Mouse (Mus musculus): ENCODE measurements around the gene 1700001F09Rik. TPM values are rescaled to one million over a fixed set of nuclear protein-coding genes. Genes with fewer than 3 reads are reported as not detected.
"Not testable (repeated sequence)": the region's sequence is repeated elsewhere in the genome, so short reads cannot be mapped to it uniquely, and the experiment has no call there.

Gene 1700001F09Rik
- under 1 TPM in 1 of 2 experiments, not detected in 1; 0.59 TPM for total RNA-seq (2021)
- long read RNA-seq, experiment 1: 0 reads
- long read RNA-seq, experiment 2: 0 reads

- DNase-seq (ENCODE audit: low spot score in 2 of 2): not testable (repeated sequence)
These were observed at the start of gene 1700001F09Rik for GRCm38 (mm10) chr14:43347711-43348110. Gene 1700001F09Rik (minus strand): TSS chr14:43347811.

GRCm38 (mm10) chr14:43361713-43362112 is 14.1 kb upstream of the 1700001F09Rik start:
- DNase-seq (ENCODE audit: low spot score in 2 of 2): not testable (repeated sequence)

GRCm38 (mm10) chr14:43359246-43359645 is 11.6 kb upstream of the 1700001F09Rik start:
- DNase-seq (ENCODE audit: low spot score in 2 of 2): not testable (repeated sequence)

GRCm38 (mm10) chr14:43357496-43357895 is 9.9 kb upstream of the 1700001F09Rik start:
- not testable (repeated sequence) for DNase-seq (ENCODE audit: low spot score in 2 of 2)

GRCm38 (mm10) chr14:43352944-43353343 is 5.3 kb upstream of the 1700001F09Rik start:
- DNase-seq (ENCODE audit: low spot score in 2 of 2): not testable (repeated sequence)

GRCm38 (mm10) chr14:43337646-43338045 is 10.0 kb downstream of the 1700001F09Rik start:
- DNase-seq (ENCODE audit: low spot score in 2 of 2): not testable (repeated sequence)

GRCm38 (mm10) chr14:43331362-43331880 is 16.2 kb downstream of the 1700001F09Rik start:
- not testable (repeated sequence) for DNase-seq (ENCODE audit: low spot score in 2 of 2)

GRCm38 (mm10) chr14:43328603-43329002 is 19.0 kb downstream of the 1700001F09Rik start:
- not testable (repeated sequence) for DNase-seq (ENCODE audit: low spot score in 2 of 2)

GRCm38 (mm10) chr14:43319516-43319915 is 28.1 kb downstream of the 1700001F09Rik start:
- DNase-seq (ENCODE audit: low spot score in 2 of 2): not testable (repeated sequence)

- DNase-seq (ENCODE audit: low spot score in 2 of 2): not testable (repeated sequence)
These were observed 54.1 kb downstream of the 1700001F09Rik start, which contains the start of gene Gm8127 for GRCm38 (mm10) chr14:43293503-43293902. Gene Gm8127 (minus strand): TSS chr14:43293832.

Other genes starting within 250 kb of the 1700001F09Rik start
- gene Gm8104, start 247.2 kb downstream of the 1700001F09Rik start, total RNA-seq (2021): under 1 TPM; 0.61 to 0.91 TPM
- gene Gm7233, start 167.9 kb downstream of the 1700001F09Rik start, total RNA-seq (2021): 1 to 10 TPM in 1 of 2 experiments, under 1 TPM in 1; 0.93 to 1.3 TPM
- not detected for gene Gm8122, start 112.5 kb downstream of the 1700001F09Rik start, total RNA-seq (2021)
- gene Gm8126, start 89.2 kb downstream of the 1700001F09Rik start, total RNA-seq (2021): 1 to 10 TPM; 1.1 to 1.8 TPM
- gene Gm9732, start 72.8 kb downstream of the 1700001F09Rik start, total RNA-seq (2021): under 1 TPM in 1 of 2 experiments, not detected in 1; 0.47 TPM
- not detected for gene Gm8127, start 54.0 kb downstream of the 1700001F09Rik start, total RNA-seq (2021)
- not detected for gene Gm8138, start 68.5 kb upstream of the 1700001F09Rik start, total RNA-seq (2021)
- under 1 TPM in 1 of 2 experiments, not detected in 1; 0.35 TPM for gene Gm5799, start 195.8 kb upstream of the 1700001F09Rik start, total RNA-seq (2021)
- gene Gm17654, start 231.3 kb upstream of the 1700001F09Rik start, total RNA-seq (2021): not detected

All from left cerebral cortex, adult 18-20 months (tissue).